Mouse (Mus musculus): ENCODE results near the gene Cyfip1. TPM values are rescaled to one million over a fixed set of nuclear protein-coding genes. Genes with fewer than 3 reads are reported as not detected.

The Cyfip1 gene
- polyA plus RNA-seq, 1 experiment from 2014 or later, result 124 TPM

Other genes starting within 250 kb of the Cyfip1 start
- gene Siglech, start 73.6 kb upstream of the Cyfip1 start, polyA plus RNA-seq (2015; fragmentation: Nextera tagmentation; extraction: Ambion mirVana), result 0.33 and 0.54 TPM in 2 replicates
- 26.7 and 31.5 TPM in 2 replicates for gene Tubgcp5, start 47.6 kb upstream of the Cyfip1 start, polyA plus RNA-seq (2015; fragmentation: Nextera tagmentation; extraction: Ambion mirVana)
- gene Nipa2, start 120.7 kb downstream of the Cyfip1 start, polyA plus RNA-seq (2015; fragmentation: Nextera tagmentation; extraction: Ambion mirVana), result 46.1 and 46.3 TPM in 2 replicates
- 7.3 and 8.0 TPM in 2 replicates for gene Nipa1, start 178.2 kb downstream of the Cyfip1 start, polyA plus RNA-seq (2015; fragmentation: Nextera tagmentation; extraction: Ambion mirVana)
- gene Herc2, start 208.5 kb downstream of the Cyfip1 start, polyA plus RNA-seq (2015; fragmentation: Nextera tagmentation; extraction: Ambion mirVana), result 21.4 and 22.3 TPM in 2 replicates